Mouse (Mus musculus) limb, embryonic 11.5 days (tissue): Measurements from ENCODE around the gene Srrm3. TPM values are rescaled to one million over a fixed set of nuclear protein-coding genes. Genes with fewer than 3 reads are reported as not detected.

Experiments
- ATAC-seq: fragments of 200-750 bp; cut with Nextera tagmentation; 2 replicates; pipeline ENCODE4 v1.8.0; 2017; ENCODE audit warnings: low read depth; ENCODE audit not compliant: insufficient number of reproducible peaks, low FRiP score, low TSS enrichment
- DNase-seq: peaks from one replicate; pipeline ENCODE4 v3.0.0-alpha.2; 2015; ENCODE audit warnings: low spot score
- H3K27ac ChIP-seq: fragments of 300-500 bp; sonication (generic); replicated peaks from 2 replicates; pipeline ENCODE4 v1.5.1; 2014; ENCODE audit warnings: low read depth, mild to moderate bottlenecking, low read length
- H3K27me3 ChIP-seq: fragments of 300-500 bp; sonication (generic); 2 replicates; pipeline ENCODE4 v1.6.1; 2014; ENCODE audit warnings: mild to moderate bottlenecking, low read length, mixed read lengths; ENCODE audit not compliant: control insufficient read depth, insufficient read depth
- H3K36me3 ChIP-seq: fragments of 300-500 bp; sonication (generic); 2 replicates; pipeline ENCODE4 v1.6.1; 2014; ENCODE audit warnings: mild to moderate bottlenecking, low read length, moderate library complexity, mixed read lengths; ENCODE audit not compliant: control insufficient read depth, insufficient read depth
- H3K4me1 ChIP-seq: fragments of 300-500 bp; sonication (generic); 2 replicates; pipeline ENCODE4 v1.6.1; 2014; ENCODE audit warnings: low read length, mixed read lengths; ENCODE audit not compliant: control insufficient read depth, insufficient read depth
- H3K4me2 ChIP-seq: fragments of 300-500 bp; sonication (generic); 2 replicates; pipeline ENCODE4 v1.6.1; 2014; ENCODE audit warnings: low read depth, mild to moderate bottlenecking, moderate library complexity; ENCODE audit not compliant: severe bottlenecking
- H3K4me3 ChIP-seq: fragments of 300-500 bp; sonication (generic); 2 replicates; pipeline ENCODE4 v1.5.1; 2014; ENCODE audit warnings: low read depth, low read length
- H3K9ac ChIP-seq: fragments of 300-500 bp; sonication (generic); 2 replicates; pipeline ENCODE4 v1.6.1; 2014; ENCODE audit warnings: mild to moderate bottlenecking, low read length
- H3K9me3 ChIP-seq: fragments of 300-500 bp; sonication (generic); 2 replicates; pipeline ENCODE4 v1.6.1; 2016; ENCODE audit warnings: low read length; ENCODE audit not compliant: control insufficient read depth
- WGBS: fragments of 180-500 bp; shearing (Covaris S2); extraction: QIAGEN DNeasy Blood & Tissue Kit; methylation state at CpG from one replicate; pipeline ENCODE4 v1.1.7; 2014; 5-methylcytosine and 5-hydroxymethylcytosine counted together
- polyA plus RNA-seq: library from polyadenylated mRNA; unstranded; fragments of >200 nt; fragmentation: Nextera tagmentation; extraction: Ambion mirVana; gene quantifications from 2 replicates; pipeline ENCODE4 v1.2.1, GENCODE M21; 2014

Gene Srrm3
- polyA plus RNA-seq, 1 experiment from 2014 or later, result not detected

- Histone ChIP-seq H3K9ac (no peak overlapping the region), H3K27me3 (no peaks in the 10 kb centered on the region), H3K27ac (no peak overlapping the region), H3K4me2 (no peak overlapping the region), H3K4me3 (no peak overlapping the region), H3K9me3 (no peaks in the 10 kb centered on the region), H3K36me3 (no peaks in the 10 kb centered on the region), H3K4me1 (peaks cover 2% of the 10 kb centered on the region; the same call in 1 of the 2 replicates)
- ATAC-seq (no peak), DNase-seq (no peak)
- WGBS, result 65% methylated on average over 4 of the region's 4 CpGs
These were observed 93.1 kb downstream of the Srrm3 start for GRCm38 (mm10) chr5:135899833-135900232.

- Histone ChIP-seq H3K4me2 (no peak overlapping the region), H3K27ac (no peak overlapping the region), H3K9me3 (no peaks in the 10 kb centered on the region), H3K27me3 (no peaks in the 10 kb centered on the region), H3K9ac (no peak overlapping the region), H3K36me3 (no peaks in the 10 kb centered on the region; the same call in 1 of the 2 replicates), H3K4me1 (peaks cover 2% of the 10 kb centered on the region; the same call in 1 of the 2 replicates), H3K4me3 (no peak overlapping the region)
- no peak for DNase-seq
- no peak for ATAC-seq
- WGBS, result 82% methylated on average over 3 of the region's 3 CpGs
These were observed 94.0 kb downstream of the Srrm3 start for GRCm38 (mm10) chr5:135900701-135901100.

DNA sequence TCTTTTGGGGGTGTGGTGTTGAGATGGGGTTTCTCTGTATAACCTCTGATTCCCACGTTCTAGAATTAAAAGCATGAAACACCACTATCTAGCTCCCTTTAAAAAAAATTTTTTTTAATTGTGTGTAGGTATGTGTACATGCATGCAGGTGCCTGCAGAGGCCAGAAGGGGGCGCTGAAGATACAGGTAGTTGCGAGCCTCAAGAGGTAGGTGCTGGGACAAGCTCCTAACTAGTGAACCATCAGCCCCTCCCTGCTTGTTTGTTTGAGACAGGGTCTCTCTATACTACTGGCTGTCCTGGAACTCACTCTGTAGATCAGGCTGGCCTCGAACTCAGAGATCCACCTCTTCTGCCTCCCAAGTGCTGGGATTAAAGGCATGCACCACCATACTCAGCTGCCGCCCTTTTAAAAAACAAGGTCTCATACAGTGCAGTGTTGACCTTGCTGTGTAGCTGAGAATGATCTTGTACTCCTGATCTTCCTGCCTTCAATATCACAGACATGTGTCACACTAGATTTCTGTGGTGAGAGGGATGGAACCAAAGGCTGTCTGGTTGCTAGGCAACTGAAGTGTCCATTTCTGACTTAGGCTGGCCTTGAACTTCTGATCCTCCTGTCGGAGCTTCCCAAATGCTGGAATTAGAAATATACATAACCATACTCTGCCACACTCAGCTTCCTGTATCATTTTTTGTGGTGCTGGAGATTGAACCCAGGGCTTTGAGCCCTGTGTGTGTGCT lies 94.8 kb downstream of the Srrm3 start:
- no peak overlapping the region for H3K9ac ChIP-seq
- H3K36me3 ChIP-seq, result no peaks in the 10 kb centered on the region; the same call in 1 of the 2 replicates
- no peak overlapping the region for H3K4me2 ChIP-seq
- H3K27me3 ChIP-seq, result no peaks in the 10 kb centered on the region
- no peak overlapping the region for H3K4me3 ChIP-seq
- no peaks in the 10 kb centered on the region for H3K9me3 ChIP-seq
- peaks cover 2% of the 10 kb centered on the region; the same call in 1 of the 2 replicates for H3K4me1 ChIP-seq
- DNase-seq (no peak), ATAC-seq (no peak)
- 59% methylated on average over 6 of the region's 6 CpGs for WGBS
- H3K27ac ChIP-seq, result no peak overlapping the region

GRCm38 (mm10) chr5:135903058-135903457 lies 96.4 kb downstream of the Srrm3 start:
- Histone ChIP-seq H3K4me3 (peak overlapping the region; percentile 31), H3K4me1 (peaks cover 2% of the 10 kb centered on the region; the same call in 1 of the 2 replicates), H3K4me2 (peak overlapping the region; percentile 72), H3K27me3 (no peaks in the 10 kb centered on the region), H3K9ac (no peak overlapping the region), H3K27ac (no peak overlapping the region), H3K36me3 (no peaks in the 10 kb centered on the region; the same call in none of the 2 replicates), H3K9me3 (no peaks in the 10 kb centered on the region)
- ATAC-seq, result no peak
- DNase-seq, result no peak
- 28% methylated on average over 7 of the region's 7 CpGs for WGBS

GRCm38 (mm10) chr5:135903551-135904151 lies 97.0 kb downstream of the Srrm3 start:
- ATAC-seq (peak; percentile 96), DNase-seq (peak; percentile 97)
- Histone ChIP-seq H3K9me3 (no peaks in the 10 kb centered on the region), H3K4me1 (peaks cover 2% of the 10 kb centered on the region; the same call in 1 of the 2 replicates), H3K36me3 (peaks cover 3% of the 10 kb centered on the region), H3K4me3 (peak overlapping the region; percentile 31), H3K4me2 (peak overlapping the region; percentile 72), H3K27me3 (no peaks in the 10 kb centered on the region), H3K27ac (no peak overlapping the region), H3K9ac (0 out of 2 replicates have a peak overlapping the region, but pooled peaks have one; percentile 22)
- WGBS, result under 1% methylated on average over 30 of the region's 30 CpGs

- WGBS, result 65% methylated on average over 5 of the region's 5 CpGs
- Histone ChIP-seq H3K27ac (no peak overlapping the region), H3K36me3 (peaks cover 7% of the 10 kb centered on the region), H3K9me3 (no peaks in the 10 kb centered on the region), H3K4me3 (no peak overlapping the region), H3K4me1 (peaks cover 2% of the 10 kb centered on the region; the same call in 1 of the 2 replicates), H3K27me3 (no peaks in the 10 kb centered on the region), H3K9ac (no peak overlapping the region), H3K4me2 (no peak overlapping the region)
- ATAC-seq (no peak), DNase-seq (no peak)
These were observed 97.6 kb downstream of the Srrm3 start for GRCm38 (mm10) chr5:135904259-135904658.

- no peaks in the 10 kb centered on the region for H3K9me3 ChIP-seq
- H3K4me1 ChIP-seq, result peaks cover 2% of the 10 kb centered on the region; the same call in 1 of the 2 replicates
- ATAC-seq (no peak), DNase-seq (no peak)
- 66% methylated on average over 8 of the region's 8 CpGs for WGBS
- no peak overlapping the region for H3K4me2 ChIP-seq
- H3K36me3 ChIP-seq, result peaks cover 16% of the 10 kb centered on the region
- H3K27me3 ChIP-seq, result no peaks in the 10 kb centered on the region
- no peak overlapping the region for H3K27ac ChIP-seq
- H3K4me3 ChIP-seq, result no peak overlapping the region
- no peak overlapping the region for H3K9ac ChIP-seq
These were observed 98.9 kb downstream of the Srrm3 start for GRCm38 (mm10) chr5:135905320-135906225.

DNA sequence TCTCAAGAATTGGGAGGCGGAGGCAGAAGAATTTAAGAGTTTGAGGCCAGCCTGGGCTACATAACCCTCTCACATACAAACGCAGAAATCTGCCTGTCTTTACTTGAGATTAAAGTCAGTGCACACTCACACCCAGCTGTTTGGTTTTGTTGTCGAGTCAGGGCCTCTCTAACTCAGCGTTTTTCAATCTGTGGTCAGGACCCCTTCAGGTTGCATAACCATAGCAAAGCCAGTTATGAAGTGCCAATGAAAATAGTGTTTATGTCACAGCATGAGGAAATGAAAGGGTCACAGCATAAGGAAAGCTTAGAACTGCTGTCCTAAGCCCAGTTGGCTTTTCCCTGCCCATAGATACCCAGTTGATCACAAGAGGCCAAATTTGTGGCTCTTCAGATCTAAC lies 100.2 kb downstream of the Srrm3 start:
- no peaks in the 10 kb centered on the region for H3K9me3 ChIP-seq
- H3K27me3 ChIP-seq, result no peaks in the 10 kb centered on the region
- DNase-seq (no peak), ATAC-seq (no peak)
- no peak overlapping the region for H3K4me2 ChIP-seq
- peaks cover 2% of the 10 kb centered on the region; the same call in 1 of the 2 replicates for H3K4me1 ChIP-seq
- H3K36me3 ChIP-seq, result peaks cover 21% of the 10 kb centered on the region
- H3K9ac ChIP-seq, result no peak overlapping the region
- no peak overlapping the region for H3K4me3 ChIP-seq
- WGBS, result 84% methylated on average over 4 of the region's 4 CpGs
- H3K27ac ChIP-seq, result no peak overlapping the region
